Mouse (Mus musculus) brown adipose tissue, adult 24 weeks (tissue): ENCODE results near the gene Samd7. TPM values are rescaled to one million over a fixed set of nuclear protein-coding genes. Genes with fewer than 3 reads are reported as not detected.

Source experiments
- H3K27ac ChIP-seq: fragments of 200-500 bp; replicated peaks from 2 replicates; pipeline ENCODE4 v1.5.1; 2012; ENCODE audit warnings: low read depth, mild to moderate bottlenecking, low read length
- H3K4me1 ChIP-seq: fragments of 200-500 bp; 2 replicates; pipeline ENCODE4 v1.6.1; 2012; ENCODE audit warnings: low read length, mixed read lengths; ENCODE audit not compliant: control insufficient read depth, insufficient read depth, insufficient read length
- H3K4me3 ChIP-seq: fragments of 200-500 bp; 2 replicates; pipeline ENCODE4 v1.5.1; 2012; ENCODE audit warnings: low read depth, mild to moderate bottlenecking, low read length, moderate library complexity; ENCODE audit not compliant: insufficient read depth
- polyA plus RNA-seq: library from polyadenylated mRNA; stranded (reverse); fragments of >200 nt; gene quantifications from 2 replicates; pipeline ENCODE4 v1.2.4, GENCODE M21; 2012; ENCODE audit not compliant: missing spikeins, insufficient read depth, insufficient read length

Gene Samd7
- polyA plus RNA-seq, 1 experiment, result not detected

GRCm38 (mm10) chr3:30727209-30727608, 18.9 kb upstream of the Samd7 start:
- Histone ChIP-seq H3K27ac (no peak overlapping the region), H3K4me3 (no peak overlapping the region), H3K4me1 (no peaks in the 10 kb centered on the region)

- Histone ChIP-seq H3K27ac (no peak overlapping the region), H3K4me3 (no peak overlapping the region), H3K4me1 (no peaks in the 10 kb centered on the region)
Measured at GRCm38 (mm10) chr3:30729046-30729445, 17.0 kb upstream of the Samd7 start.

- no peaks in the 10 kb centered on the region for H3K4me1 ChIP-seq
- no peak overlapping the region for H3K27ac ChIP-seq
- no peak overlapping the region for H3K4me3 ChIP-seq
Measured at GRCm38 (mm10) chr3:30736809-30737208, 9.3 kb upstream of the Samd7 start.

DNA sequence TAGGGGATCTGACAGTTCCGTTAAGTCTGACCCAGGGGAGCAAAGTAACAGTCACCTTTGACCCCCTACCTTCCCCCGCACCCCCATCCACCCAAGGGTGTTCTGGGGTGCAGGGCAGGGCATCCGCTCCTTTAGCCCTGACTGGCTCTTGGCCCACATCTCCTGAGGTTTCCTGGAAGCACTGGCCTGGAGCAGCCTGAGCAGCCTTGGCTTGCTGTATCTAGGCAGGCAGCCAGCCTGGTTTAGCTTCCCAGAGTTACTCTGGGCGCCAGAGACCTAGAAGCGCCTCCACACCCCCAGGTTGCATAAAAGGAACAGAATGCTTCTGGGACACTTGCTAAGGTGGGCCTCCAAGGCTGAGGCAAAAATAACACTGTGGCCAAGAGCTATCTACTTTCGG, 4.8 kb upstream of the Samd7 start:
- Histone ChIP-seq H3K27ac (no peak overlapping the region), H3K4me3 (no peak overlapping the region), H3K4me1 (no peaks in the 10 kb centered on the region)

GRCm38 (mm10) chr3:30742891-30743290, 3.2 kb upstream of the Samd7 start:
- no peaks in the 10 kb centered on the region for H3K4me1 ChIP-seq
- H3K4me3 ChIP-seq, result no peak overlapping the region
- no peak overlapping the region for H3K27ac ChIP-seq

- no peaks in the 10 kb centered on the region for H3K4me1 ChIP-seq
- H3K4me3 ChIP-seq, result no peak overlapping the region
- no peak overlapping the region for H3K27ac ChIP-seq
Measured at GRCm38 (mm10) chr3:30748316-30748715, 2.2 kb downstream of the Samd7 start.

DNA sequence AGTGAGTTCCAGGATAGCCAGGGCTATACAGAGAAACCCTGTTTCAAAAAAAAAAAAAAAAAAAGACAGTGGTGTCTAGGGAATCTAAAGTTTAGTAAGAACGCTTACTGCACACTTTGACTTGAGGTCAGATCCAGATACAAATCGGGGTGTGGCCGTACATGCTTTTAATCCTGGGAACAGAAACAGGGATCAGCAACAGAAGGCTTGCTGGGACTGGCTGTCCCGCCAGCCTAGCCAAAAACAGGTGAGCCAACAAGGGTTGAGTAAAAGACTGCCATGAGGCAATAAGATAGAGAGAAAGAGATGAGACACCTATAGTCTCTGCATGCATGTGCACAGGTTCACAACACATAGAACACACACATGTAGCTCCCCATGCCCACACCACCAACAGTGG, 8.6 kb downstream of the Samd7 start:
- Histone ChIP-seq H3K27ac (no peak overlapping the region), H3K4me3 (no peak overlapping the region), H3K4me1 (no peaks in the 10 kb centered on the region)

GRCm38 (mm10) chr3:30764877-30765276, 18.8 kb downstream of the Samd7 start:
- H3K27ac ChIP-seq, result no peak overlapping the region
- H3K4me1 ChIP-seq, result no peaks in the 10 kb centered on the region
- H3K4me3 ChIP-seq, result no peak overlapping the region

DNA sequence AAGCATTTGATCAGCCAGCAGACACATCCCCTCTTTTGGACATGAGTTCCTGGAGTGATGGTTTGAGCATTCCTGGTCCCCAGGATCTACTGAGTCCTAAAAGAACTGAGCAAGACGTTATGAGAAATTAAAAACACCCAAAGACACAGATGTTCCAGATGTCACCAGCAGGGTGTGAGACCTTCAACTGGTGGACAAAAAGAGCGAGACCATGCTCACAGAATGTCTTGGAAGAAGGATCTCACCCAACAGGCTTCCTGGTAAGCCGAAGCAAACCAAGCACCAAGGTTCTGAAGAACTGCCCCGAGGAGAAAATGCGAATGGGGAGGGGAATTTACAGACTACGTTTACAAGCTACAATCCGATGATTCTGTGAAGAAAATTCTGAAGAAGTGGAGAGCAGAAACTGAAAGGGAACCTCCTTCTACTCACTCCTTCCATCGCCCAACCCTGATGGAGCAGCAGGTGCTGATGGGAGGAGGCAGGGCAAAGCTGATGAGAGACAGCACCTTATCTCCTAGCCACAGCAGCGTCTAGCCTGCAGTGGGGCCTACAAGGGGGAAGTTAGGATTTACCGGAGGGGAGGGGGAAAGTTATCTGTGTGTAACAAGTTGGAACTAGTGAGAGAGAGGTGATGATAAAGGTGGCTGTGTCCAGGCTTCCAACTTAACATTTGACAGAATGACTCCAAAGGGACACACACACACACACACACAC, 19.4 kb downstream of the Samd7 start:
- no peak overlapping the region for H3K27ac ChIP-seq

DNA sequence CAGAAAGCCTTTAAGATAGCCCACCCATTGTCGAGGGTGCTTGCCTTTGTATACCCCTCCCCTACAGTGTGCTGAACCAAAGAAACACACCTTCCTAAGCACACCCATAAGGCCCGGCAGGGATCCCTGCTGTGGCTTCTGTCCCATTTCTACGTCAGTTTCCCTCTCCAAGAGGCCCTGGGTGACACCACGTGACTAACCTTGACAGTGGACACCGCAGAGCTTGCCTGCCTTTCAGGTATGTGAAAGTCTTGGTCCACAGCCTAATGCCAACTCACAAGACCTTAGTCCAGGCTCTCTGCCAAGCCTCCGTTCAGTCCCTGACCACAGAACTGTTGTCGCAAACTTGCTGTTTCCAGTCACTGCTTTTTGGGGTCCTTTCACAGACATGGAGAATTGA, 20.1 kb downstream of the Samd7 start:
- H3K27ac ChIP-seq, result no peak overlapping the region
- H3K4me3 ChIP-seq, result no peak overlapping the region
- no peaks in the 10 kb centered on the region for H3K4me1 ChIP-seq

More for the DNA sequence above, 19.4 kb downstream of the Samd7 start:
- Histone ChIP-seq H3K4me1 (no peaks in the 10 kb centered on the region), H3K4me3 (no peak overlapping the region)

DNA sequence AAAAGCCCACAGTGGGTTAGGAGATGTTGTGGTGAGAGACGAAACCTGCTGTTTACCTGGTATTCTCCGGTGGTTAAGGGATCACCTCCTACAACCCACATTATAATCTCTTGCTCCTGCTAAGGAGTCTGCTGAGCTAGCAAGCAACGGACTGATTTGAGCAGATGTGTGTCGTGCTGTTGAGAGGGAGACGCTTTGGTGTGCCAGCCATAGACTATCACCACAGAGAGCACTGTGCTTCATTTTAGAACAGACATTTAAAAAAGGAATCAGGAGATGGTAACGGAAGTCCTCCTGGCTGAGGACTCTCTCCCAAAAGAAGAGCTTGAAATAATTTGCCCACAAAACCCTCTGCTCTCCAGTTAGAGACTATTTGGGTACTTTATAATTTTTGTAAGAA, 21.2 kb downstream of the Samd7 start:
- no peak overlapping the region for H3K4me3 ChIP-seq
- H3K27ac ChIP-seq, result no peak overlapping the region
- H3K4me1 ChIP-seq, result no peaks in the 10 kb centered on the region

DNA sequence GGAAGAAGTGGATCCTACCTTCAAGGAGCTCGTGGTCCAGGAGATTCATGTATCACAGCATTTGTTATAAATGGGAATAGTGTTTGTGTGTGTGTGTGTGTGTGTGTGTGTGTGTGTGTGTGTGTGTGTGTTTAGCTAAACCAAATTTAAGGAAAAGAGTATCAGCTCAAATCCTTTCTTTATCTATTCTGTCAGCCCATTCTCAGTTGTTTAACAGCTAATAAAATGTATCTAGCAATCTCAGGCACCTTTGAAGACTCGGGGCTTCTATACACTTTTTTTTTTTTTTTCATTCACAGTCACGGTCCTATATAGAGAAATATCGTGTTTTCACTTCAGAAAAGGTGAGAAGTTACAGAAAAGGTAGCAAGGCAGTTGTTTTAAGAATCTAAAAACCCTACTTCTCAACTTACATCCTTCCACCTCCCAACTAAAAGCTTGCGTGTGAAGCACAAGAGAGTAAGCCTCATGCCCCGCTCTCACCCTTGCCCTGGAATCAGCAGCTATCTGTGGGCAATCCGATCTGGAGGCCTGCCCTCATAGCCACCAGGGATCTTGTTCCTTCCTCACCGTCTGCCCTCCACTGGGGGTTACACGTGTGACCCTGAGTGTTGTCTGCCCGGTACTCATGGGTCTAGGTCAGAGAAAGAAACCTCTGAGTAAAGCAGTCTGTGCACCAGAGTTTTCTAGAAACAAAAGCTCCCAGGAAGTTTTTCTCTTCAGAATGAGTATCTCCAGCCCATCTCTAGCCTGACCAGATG, 23.8 kb downstream of the Samd7 start:
- no peak overlapping the region for H3K4me3 ChIP-seq
- no peak overlapping the region for H3K27ac ChIP-seq
- H3K4me1 ChIP-seq, result no peaks in the 10 kb centered on the region

DNA sequence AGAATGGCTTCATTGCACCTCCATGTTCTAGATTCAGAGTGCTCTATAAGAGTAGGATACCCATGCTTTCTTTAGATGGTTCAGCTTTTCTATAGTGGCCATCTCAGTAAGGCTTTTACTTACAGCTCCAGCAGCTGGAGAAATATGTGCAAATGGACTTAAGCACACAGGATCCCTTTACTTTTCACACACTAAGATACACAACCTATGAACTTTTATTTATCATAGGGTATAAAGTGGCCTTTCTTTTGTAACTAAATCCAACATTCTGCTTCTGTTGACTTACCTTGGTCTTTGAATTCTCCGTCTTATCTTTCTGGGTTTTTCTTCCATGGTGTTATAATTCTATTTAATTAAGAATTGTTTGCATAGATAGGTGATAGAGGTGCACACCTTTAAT, 25.5 kb downstream of the Samd7 start:
- Histone ChIP-seq H3K4me3 (no peak overlapping the region), H3K4me1 (no peaks in the 10 kb centered on the region), H3K27ac (no peak overlapping the region)

GRCm38 (mm10) chr3:30772631-30773030, 26.5 kb downstream of the Samd7 start:
- H3K4me1 ChIP-seq, result no peaks in the 10 kb centered on the region
- no peak overlapping the region for H3K27ac ChIP-seq
- no peak overlapping the region for H3K4me3 ChIP-seq

GRCm38 (mm10) chr3:30774677-30775076, 28.6 kb downstream of the Samd7 start:
- Histone ChIP-seq H3K27ac (no peak overlapping the region), H3K4me3 (no peak overlapping the region), H3K4me1 (no peaks in the 10 kb centered on the region)

DNA sequence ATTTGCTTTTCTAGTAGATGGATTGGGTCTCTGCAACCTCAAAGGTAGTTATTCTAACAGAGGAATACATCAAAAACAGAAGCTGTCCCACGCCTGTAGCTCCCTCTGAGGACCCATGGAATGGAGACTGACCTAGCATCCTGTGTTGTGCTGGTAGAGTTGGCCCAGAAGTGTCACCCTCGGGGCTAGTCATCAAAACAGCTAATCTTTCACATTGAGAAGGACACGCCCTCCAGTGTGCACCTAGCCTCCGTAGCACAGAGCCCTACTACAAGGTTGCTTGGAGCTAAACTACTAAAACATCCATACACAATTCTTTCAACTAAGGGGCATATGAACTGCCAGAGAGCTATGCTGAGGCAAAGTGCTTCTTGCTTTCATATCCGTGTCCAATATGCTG, 31.9 kb downstream of the Samd7 start:
- H3K4me1 ChIP-seq, result no peaks in the 10 kb centered on the region
- H3K4me3 ChIP-seq, result no peak overlapping the region
- H3K27ac ChIP-seq, result no peak overlapping the region
